Mouse (Mus musculus) midbrain, embryonic 10.5 days (tissue): ENCODE results near the gene Ms4a2. TPM values are rescaled to one million over a fixed set of nuclear protein-coding genes. Genes with fewer than 3 reads are reported as not detected.

Experiments
- DNase-seq: peaks from one replicate; pipeline ENCODE4 v3.0.0-alpha.2; 2017; ENCODE audit warnings: low spot score
- H3K27ac ChIP-seq: fragments of 300-500 bp; sonication (generic); replicated peaks from 2 replicates; pipeline ENCODE4 v1.5.1; 2016; ENCODE audit warnings: mild to moderate bottlenecking
- H3K27me3 ChIP-seq: fragments of 300-500 bp; sonication (generic); 2 replicates; pipeline ENCODE4 v1.6.1; 2016; ENCODE audit warnings: low read depth, mild to moderate bottlenecking; ENCODE audit not compliant: poor library complexity, severe bottlenecking
- H3K36me3 ChIP-seq: fragments of 300-500 bp; sonication (generic); 2 replicates; pipeline ENCODE4 v1.6.1; 2016; ENCODE audit warnings: mild to moderate bottlenecking, moderate library complexity
- H3K4me1 ChIP-seq: fragments of 300-500 bp; sonication (generic); 2 replicates; pipeline ENCODE4 v1.6.1; 2016
- H3K4me3 ChIP-seq: fragments of 300-500 bp; sonication (generic); 2 replicates; pipeline ENCODE4 v1.5.1; 2016; ENCODE audit warnings: mild to moderate bottlenecking, moderate library complexity
- H3K9me3 ChIP-seq: fragments of 300-500 bp; sonication (generic); replicated peaks from 2 replicates; pipeline ENCODE4 v1.6.1; 2016; ENCODE audit warnings: mild to moderate bottlenecking
- WGBS: fragments of 180-500 bp; shearing (Covaris S2); methylation state at CpG from one replicate; pipeline ENCODE4 v1.1.7; 2016; 5-methylcytosine and 5-hydroxymethylcytosine counted together
- polyA plus RNA-seq: library from polyadenylated mRNA; unstranded; fragments of >200 nt; fragmentation: Nextera tagmentation; extraction: Ambion mirVana; gene quantifications from 2 replicates; pipeline ENCODE4 v1.2.1, GENCODE M21; 2016

The Ms4a2 gene
- polyA plus RNA-seq: not detected in 2 replicates

- no peak for DNase-seq
- Histone ChIP-seq H3K27me3 (no peaks in the 10 kb centered on the region), H3K4me3 (no peak within 1 kb of the TSS), H3K9me3 (no peaks in the 10 kb centered on the region), H3K36me3 (no peaks in the 10 kb centered on the region), H3K4me1 (no peaks in the 10 kb centered on the region), H3K27ac (no peak within 1 kb of the TSS)
- WGBS: 88% methylated on average over 2 of the region's 2 CpGs
Measured at GRCm38 (mm10) chr19:11623551-11623950, at the start of gene Ms4a2. Ms4a2 (minus strand) TSS chr19:11623719.

- DNase-seq: no peak
- H3K9me3 ChIP-seq: no peaks in the 10 kb centered on the region
- no peak overlapping the region for H3K27ac ChIP-seq
- H3K4me1 ChIP-seq: no peaks in the 10 kb centered on the region
- H3K27me3 ChIP-seq: no peaks in the 10 kb centered on the region
- no peaks in the 10 kb centered on the region for H3K36me3 ChIP-seq
- no peak overlapping the region for H3K4me3 ChIP-seq
Measured at GRCm38 (mm10) chr19:11661562-11661961, 38.0 kb upstream of the Ms4a2 start.

GRCm38 (mm10) chr19:11660459-11660858 is 36.9 kb upstream of the Ms4a2 start, which contains the start of gene Oosp2:
Oosp2 (minus strand) TSS chr19:11660559.
- DNase-seq: no peak
- WGBS: 87% methylated on average over 5 of the region's 5 CpGs
- Histone ChIP-seq H3K4me3 (no peak within 1 kb of the TSS), H3K36me3 (no peaks in the 10 kb centered on the region), H3K9me3 (no peaks in the 10 kb centered on the region), H3K4me1 (no peaks in the 10 kb centered on the region), H3K27ac (no peak within 1 kb of the TSS), H3K27me3 (no peaks in the 10 kb centered on the region)

- Histone ChIP-seq H3K4me1 (no peaks in the 10 kb centered on the region), H3K36me3 (no peaks in the 10 kb centered on the region)
- 83% methylated on average over 2 of the region's 2 CpGs for WGBS
Measured at GRCm38 (mm10) chr19:11659142-11659541, 35.6 kb upstream of the Ms4a2 start.

GRCm38 (mm10) chr19:11649564-11649963 is 26.0 kb upstream of the Ms4a2 start:
- 87% methylated on average over 4 of the region's 4 CpGs for WGBS
- H3K4me1 ChIP-seq: no peaks in the 10 kb centered on the region
- DNase-seq: no peak
- H3K36me3 ChIP-seq: no peaks in the 10 kb centered on the region
- no peaks in the 10 kb centered on the region for H3K27me3 ChIP-seq
- no peaks in the 10 kb centered on the region for H3K9me3 ChIP-seq
- no peak overlapping the region for H3K4me3 ChIP-seq
- H3K27ac ChIP-seq: no peak overlapping the region

More at GRCm38 (mm10) chr19:11659142-11659541, 35.6 kb upstream of the Ms4a2 start:
- H3K27ac ChIP-seq: no peak overlapping the region
- DNase-seq: no peak
- no peaks in the 10 kb centered on the region for H3K9me3 ChIP-seq
- H3K4me3 ChIP-seq: no peak overlapping the region
- no peaks in the 10 kb centered on the region for H3K27me3 ChIP-seq

- WGBS: 84% methylated on average over 3 of the region's 3 CpGs
- Histone ChIP-seq H3K9me3 (no peaks in the 10 kb centered on the region), H3K4me1 (no peaks in the 10 kb centered on the region), H3K27ac (no peak overlapping the region), H3K36me3 (no peaks in the 10 kb centered on the region), H3K4me3 (no peak overlapping the region), H3K27me3 (no peaks in the 10 kb centered on the region)
- no peak for DNase-seq
Measured at GRCm38 (mm10) chr19:11646166-11646565, 22.6 kb upstream of the Ms4a2 start.

- Histone ChIP-seq H3K4me1 (no peaks in the 10 kb centered on the region), H3K4me3 (no peak within 1 kb of the TSS), H3K27ac (no peak within 1 kb of the TSS), H3K27me3 (no peaks in the 10 kb centered on the region), H3K9me3 (no peaks in the 10 kb centered on the region), H3K36me3 (no peaks in the 10 kb centered on the region)
- no peak for DNase-seq
- WGBS: 68% methylated on average over 1 of the region's 1 CpGs
Measured at GRCm38 (mm10) chr19:11640732-11641131, 17.2 kb upstream of the Ms4a2 start, which contains the start of gene Ms4a3. Ms4a3 (minus strand) TSS chr19:11640851.

- no peaks in the 10 kb centered on the region for H3K27me3 ChIP-seq
- DNase-seq: no peak
- 83% methylated on average over 4 of the region's 4 CpGs for whole genome bisulfite sequencing
Measured at GRCm38 (mm10) chr19:11639038-11639437, 15.5 kb upstream of the Ms4a2 start.

GRCm38 (mm10) chr19:11635572-11635971 is 12.1 kb upstream of the Ms4a2 start:
- H3K4me1 ChIP-seq: no peaks in the 10 kb centered on the region
- no peaks in the 10 kb centered on the region for H3K36me3 ChIP-seq
- no peaks in the 10 kb centered on the region for H3K9me3 ChIP-seq
- H3K27ac ChIP-seq: no peak overlapping the region
- H3K4me3 ChIP-seq: no peak overlapping the region
- no peaks in the 10 kb centered on the region for H3K27me3 ChIP-seq
- DNase-seq: no peak
- WGBS: 88% methylated on average over 5 of the region's 5 CpGs

More at GRCm38 (mm10) chr19:11639038-11639437, 15.5 kb upstream of the Ms4a2 start:
- H3K9me3 ChIP-seq: no peaks in the 10 kb centered on the region
- no peaks in the 10 kb centered on the region for H3K36me3 ChIP-seq
- H3K4me1 ChIP-seq: no peaks in the 10 kb centered on the region
- H3K27ac ChIP-seq: no peak overlapping the region
- no peak overlapping the region for H3K4me3 ChIP-seq

- no peaks in the 10 kb centered on the region for H3K27me3 ChIP-seq
- H3K9me3 ChIP-seq: no peaks in the 10 kb centered on the region
- H3K27ac ChIP-seq: no peak overlapping the region
- H3K4me1 ChIP-seq: no peaks in the 10 kb centered on the region
- WGBS: 78% methylated on average over 2 of the region's 2 CpGs
- no peak for DNase-seq
- no peaks in the 10 kb centered on the region for H3K36me3 ChIP-seq
- H3K4me3 ChIP-seq: no peak overlapping the region
Measured at GRCm38 (mm10) chr19:11634330-11634729, 10.8 kb upstream of the Ms4a2 start.

GRCm38 (mm10) chr19:11633732-11634131 is 10.2 kb upstream of the Ms4a2 start:
- no peaks in the 10 kb centered on the region for H3K9me3 ChIP-seq
- no peaks in the 10 kb centered on the region for H3K27me3 ChIP-seq
- no peak overlapping the region for H3K27ac ChIP-seq
- no peak for DNase-seq
- no peak overlapping the region for H3K4me3 ChIP-seq
- WGBS: 80% methylated on average over 1 of the region's 1 CpGs
- H3K4me1 ChIP-seq: no peaks in the 10 kb centered on the region
- H3K36me3 ChIP-seq: no peaks in the 10 kb centered on the region

GRCm38 (mm10) chr19:11625231-11625630 is 1.7 kb upstream of the Ms4a2 start:
- H3K4me1 ChIP-seq: no peaks in the 10 kb centered on the region
- no peak overlapping the region for H3K27ac ChIP-seq
- DNase-seq: no peak
- no peaks in the 10 kb centered on the region for H3K9me3 ChIP-seq
- H3K36me3 ChIP-seq: no peaks in the 10 kb centered on the region
- no peaks in the 10 kb centered on the region for H3K27me3 ChIP-seq
- no peak overlapping the region for H3K4me3 ChIP-seq
- WGBS: 86% methylated on average over 5 of the region's 5 CpGs

GRCm38 (mm10) chr19:11624800-11625199 is 1.3 kb upstream of the Ms4a2 start:
- Histone ChIP-seq H3K9me3 (no peaks in the 10 kb centered on the region), H3K27ac (no peak overlapping the region), H3K36me3 (no peaks in the 10 kb centered on the region), H3K4me3 (no peak overlapping the region), H3K4me1 (no peaks in the 10 kb centered on the region), H3K27me3 (no peaks in the 10 kb centered on the region)
- DNase-seq: no peak

- H3K4me3 ChIP-seq: no peak overlapping the region
- DNase-seq: no peak
- H3K4me1 ChIP-seq: no peaks in the 10 kb centered on the region
- no peaks in the 10 kb centered on the region for H3K27me3 ChIP-seq
- H3K9me3 ChIP-seq: no peaks in the 10 kb centered on the region
- H3K27ac ChIP-seq: no peak overlapping the region
- H3K36me3 ChIP-seq: no peaks in the 10 kb centered on the region
Measured at GRCm38 (mm10) chr19:11617983-11618382, 5.5 kb downstream of the Ms4a2 start.
